23 mouse cellular contexts compared by ENCODE assay signal in genomic region chr11:3502459-3503072, GRCm38 (mm10). TPM values are rescaled to one million over a fixed set of nuclear protein-coding genes. Genes with fewer than 3 reads are reported as not detected.
DNase-seq lines count a peak whose midpoint lies in the region; ATAC-seq and TF ChIP-seq lines count a peak whose summit lies in the region.
"Had no signal": no experiment of that assay in that cellular context is flagged by ENCODE, and none has a peak within 500 bp of the region (broad histone marks: within the 10 kb centered on the region; RNA-seq: fewer than 3 reads in every experiment).

No protein-coding gene starts in this region.

- ATAC-seq in hindbrain, postnatal 0 days, result no peak
- ATAC-seq in hindbrain, embryonic 11.5 days (ENCODE audit: low FRiP score), result no peak
- ATAC-seq: activated CD4-positive, CD25-positive, alpha-beta regulatory T cell, adult 4 months; forebrain, embryonic 16.5 days; midbrain, embryonic 13.5 days had no signal

- WGBS in hindbrain, postnatal 0 days, result 78% methylated on average over 18 of the region's 18 CpGs
- WGBS in hindbrain, embryonic 11.5 days, result 81% methylated on average over 18 of the region's 18 CpGs
- WGBS in forebrain, embryonic 10.5 days, result 83% methylated on average over 18 of the region's 18 CpGs

- in situ Hi-C loops in ES-E14 (cut with MboI; ENCODE audit: low sequenced_read_pairs in 2 of 2, unreplicated experiment in 2 of 2), result no loop called here

- no peaks in the 10 kb centered on the region for H3K9me3 ChIP-seq in hindbrain, postnatal 0 days (ENCODE audit: low read length)
- H3K9me3 ChIP-seq in hindbrain, embryonic 11.5 days (ENCODE audit: control insufficient read depth, low read length), result no peaks in the 10 kb centered on the region
- no peaks in the 10 kb centered on the region for H3K9me3 ChIP-seq in ES-E14 (ENCODE audit: control insufficient read depth, insufficient read depth, low read depth, low read length)
- H3K9me3 ChIP-seq in forebrain, embryonic 10.5 days, result no peaks in the 10 kb centered on the region
- H3K9me3 ChIP-seq: embryonic facial prominence, embryonic 15.5 days; hindbrain, embryonic 15.5 days; lung, embryonic 15.5 days; megakaryocyte, embryonic 14.5 days; midbrain, embryonic 13.5 days had no signal

- no peaks in the 10 kb centered on the region for H3K4me1 ChIP-seq in hindbrain, postnatal 0 days (ENCODE audit: insufficient read depth, low read length)
- no peaks in the 10 kb centered on the region for H3K4me1 ChIP-seq in hindbrain, embryonic 11.5 days (replicated peaks; ENCODE audit: control insufficient read depth, insufficient read depth, low read length)
- H3K4me1 ChIP-seq in ES-E14 (ENCODE audit: control insufficient read depth in 2 of 2, insufficient read depth in 2 of 2, low read length in 2 of 2, poor library complexity in 1 of 2), result peaks cover 0 to 5% of the 10 kb centered on the region in 2 experiments; a peak in 1 of 4 replicates
- H3K4me1 ChIP-seq in cortical plate, adult 2 months (ENCODE audit: control insufficient read depth, insufficient read depth, low read length), result no peaks in the 10 kb centered on the region
- H3K4me1 ChIP-seq in forebrain, embryonic 10.5 days, result no peaks in the 10 kb centered on the region
- H3K4me1 ChIP-seq: embryonic facial prominence, embryonic 15.5 days; midbrain, embryonic 13.5 days had no signal

- no peak for DNase-seq in hindbrain, postnatal 0 days (ENCODE audit: low spot score)
- DNase-seq in hindbrain, embryonic 11.5 days (ENCODE audit: low spot score), result no peak
- no peak for DNase-seq in ES-E14 (ENCODE audit: low read depth, low spot score)
- DNase-seq in cerebellum, adult 9-10 months, result peak; percentile 68
- no peak for DNase-seq in forebrain, embryonic 10.5 days (ENCODE audit: extremely low spot score, low spot score)
- DNase-seq in layer of hippocampus, adult 11-12 months (ENCODE audit: low spot score), result no peak
- DNase-seq: adrenal gland, adult 8-10 months; gastrocnemius, postnatal 14 days; layer of hippocampus, adult 9-11 months; lung, postnatal 36 days; thymus, postnatal 25 days had no signal

- no peak overlapping the region for H3K27ac ChIP-seq in hindbrain, postnatal 0 days
- H3K27ac ChIP-seq in hindbrain, embryonic 11.5 days (ENCODE audit: low read depth, low read length), result no peak overlapping the region
- no peak overlapping the region for H3K27ac ChIP-seq in ES-E14 (ENCODE audit: insufficient read depth, low read depth, low read length, poor library complexity, severe bottlenecking)
- no peak overlapping the region for H3K27ac ChIP-seq in cortical plate, adult 2 months (ENCODE audit: insufficient read depth, low read length)
- H3K27ac ChIP-seq in forebrain, embryonic 10.5 days, result no peak overlapping the region
- H3K27ac ChIP-seq: embryonic facial prominence, embryonic 15.5 days; hindbrain, embryonic 15.5 days; left cerebral cortex, adult 2 months; liver, embryonic 14.5 days; lung, embryonic 15.5 days; midbrain, embryonic 13.5 days; stomach, postnatal 0 days had no signal

- no peaks in the 10 kb centered on the region for H3K27me3 ChIP-seq in hindbrain, postnatal 0 days (ENCODE audit: insufficient read depth, low read length)
- H3K27me3 ChIP-seq in hindbrain, embryonic 11.5 days (ENCODE audit: control insufficient read depth, insufficient read depth, low read length), result no peaks in the 10 kb centered on the region
- H3K27me3 ChIP-seq in forebrain, embryonic 10.5 days (ENCODE audit: poor library complexity, severe bottlenecking), result peaks cover 10% of the 10 kb centered on the region; the same call in 1 of the 2 replicates
- H3K27me3 ChIP-seq: embryonic facial prominence, embryonic 15.5 days; hindbrain, embryonic 15.5 days; lung, embryonic 15.5 days had no signal

- TF ChIP-seq CTCF in hindbrain, postnatal 0 days (IDR thresholded peaks at IDR 0.05; ENCODE audit: low read depth), result no peak
- TF ChIP-seq CTCF in cortical plate, adult 2 months (IDR thresholded peaks at IDR 0.05; ENCODE audit: extremely low read depth, insufficient read depth, low read length), result no peak

- TF ChIP-seq POLR2A in cortical plate, adult 2 months (IDR thresholded peaks at IDR 0.05; ENCODE audit: extremely low read depth, insufficient read depth, low read length), result no peak

- no peaks in the 10 kb centered on the region; the same call in 1 of the 2 replicates for H3K36me3 ChIP-seq in hindbrain, postnatal 0 days (ENCODE audit: insufficient read depth, low read length)
- H3K36me3 ChIP-seq in hindbrain, embryonic 11.5 days (ENCODE audit: control insufficient read depth, insufficient read depth, low read length), result no peaks in the 10 kb centered on the region
- no peaks in the 10 kb centered on the region for H3K36me3 ChIP-seq in ES-E14 (ENCODE audit: control insufficient read depth, insufficient read depth, low read length, poor library complexity, severe bottlenecking)
- H3K36me3 ChIP-seq in forebrain, embryonic 10.5 days (replicated peaks), result no peaks in the 10 kb centered on the region
- H3K36me3 ChIP-seq: embryonic facial prominence, embryonic 15.5 days; hindbrain, embryonic 15.5 days; lung, embryonic 15.5 days; midbrain, embryonic 13.5 days had no signal

- H3K4me2 ChIP-seq in hindbrain, postnatal 0 days (ENCODE audit: low read depth, low read length), result 0 out of 2 replicates have a peak overlapping the region, but pooled peaks have one; percentile 7
- no peak overlapping the region for H3K4me2 ChIP-seq in hindbrain, embryonic 11.5 days (replicated peaks; ENCODE audit: low read depth, low read length)
- H3K4me2 ChIP-seq: embryonic facial prominence, embryonic 15.5 days; hindbrain, embryonic 15.5 days; lung, embryonic 15.5 days; midbrain, embryonic 13.5 days had no signal

- H3K9ac ChIP-seq in hindbrain, postnatal 0 days (replicated peaks; ENCODE audit: low read length), result no peak overlapping the region
- no peak overlapping the region for H3K9ac ChIP-seq in hindbrain, embryonic 11.5 days (ENCODE audit: low read depth, low read length)
- H3K9ac ChIP-seq in ES-E14 (ENCODE audit: insufficient read depth, low read depth, low read length, poor library complexity, severe bottlenecking), result peak overlapping the region; percentile 45; the same call in 1 of the 2 replicates
- H3K9ac ChIP-seq: embryonic facial prominence, embryonic 15.5 days; hindbrain, embryonic 15.5 days; liver, embryonic 14.5 days; lung, embryonic 15.5 days; midbrain, embryonic 13.5 days had no signal

- H3K4me3 ChIP-seq in hindbrain, postnatal 0 days (ENCODE audit: low read length), result no peak overlapping the region
- H3K4me3 ChIP-seq in hindbrain, embryonic 11.5 days (ENCODE audit: low read depth, low read length), result no peak overlapping the region
- H3K4me3 ChIP-seq in ES-E14 (ENCODE audit: insufficient read depth in 1 of 2, low read depth in 1 of 2, low read length in 2 of 2, poor library complexity in 1 of 2, severe bottlenecking in 1 of 2), result peak overlapping the region; percentile 54 to 56
- peak overlapping the region; percentile 81; the same call in 1 of the 2 replicates for H3K4me3 ChIP-seq in cortical plate, adult 2 months (ENCODE audit: insufficient read depth, low read length)
- no peak overlapping the region for H3K4me3 ChIP-seq in forebrain, embryonic 10.5 days
- H3K4me3 ChIP-seq: embryonic facial prominence, embryonic 15.5 days; hindbrain, embryonic 15.5 days; lung, embryonic 15.5 days; megakaryocyte, embryonic 14.5 days; midbrain, embryonic 13.5 days had no signal

TF ChIP-seq in ES-E14, 5 proteins besides CTCF, POLR2A, EP300 and RAD21 (continues in another document):
- TF ChIP-seq MAFK (IDR thresholded peaks at IDR 0.05; ENCODE audit: insufficient read depth, low read depth, low read length), result no peak
- no peak for TF ChIP-seq ZC3H11A (IDR thresholded peaks at IDR 0.05; ENCODE audit: borderline replicate concordance, low read depth, low read length)

RNA-seq across cellular contexts. Expression of gene Inpp5j, which starts 2.1 kb away (rescaled TPM):
- total RNA-seq in hindbrain, postnatal 0 days (2014; rRNA removed), result 9.4 and 11.7 TPM in 2 replicates
- polyA plus RNA-seq in hindbrain, postnatal 0 days (2015; fragmentation: Nextera tagmentation; extraction: Ambion mirVana), result 14.6 and 15.3 TPM in 2 replicates
- polyA plus RNA-seq in hindbrain, embryonic 11.5 days (2014; fragmentation: Nextera tagmentation; extraction: Ambion mirVana), result 0.09 and 0.29 TPM in 2 replicates
- 0.09 TPM in 1 of 2 replicates, not detected in the other for total RNA-seq in ES-E14 (2012; rRNA removed)
- 38.4 and 39.0 TPM in 2 replicates for polyA plus RNA-seq in cortical plate, adult 2 months (2012; rRNA removed)
- 0.20 and 0.21 TPM in 2 replicates for polyA plus RNA-seq in forebrain, embryonic 10.5 days (2016; fragmentation: Nextera tagmentation; extraction: Ambion mirVana)
- polyA plus RNA-seq: activated CD4-positive, CD25-positive, alpha-beta regulatory T cell, adult 4 months had no signal

RNA-seq across cellular contexts. Expression of gene Selenom, which starts 11.9 kb away (rescaled TPM):
- 321 and 384 TPM in 2 replicates for total RNA-seq in hindbrain, postnatal 0 days (2014; rRNA removed)
- 359 and 389 TPM in 2 replicates for polyA plus RNA-seq in hindbrain, postnatal 0 days (2015; fragmentation: Nextera tagmentation; extraction: Ambion mirVana)
- polyA plus RNA-seq in hindbrain, embryonic 11.5 days (2014; fragmentation: Nextera tagmentation; extraction: Ambion mirVana), result 66.5 and 67.4 TPM in 2 replicates
- total RNA-seq in ES-E14 (2012; rRNA removed), result 43.8 and 50.3 TPM in 2 replicates
- polyA plus RNA-seq in cortical plate, adult 2 months (2012; rRNA removed), result 243 and 244 TPM in 2 replicates
- 36.1 and 37.9 TPM in 2 replicates for polyA plus RNA-seq in forebrain, embryonic 10.5 days (2016; fragmentation: Nextera tagmentation; extraction: Ambion mirVana)

RNA-seq across cellular contexts. Expression of gene Pla2g3, which starts 14.5 kb away (rescaled TPM):
- total RNA-seq in hindbrain, postnatal 0 days (2014; rRNA removed), result 30.4 and 34.8 TPM in 2 replicates
- 18.5 and 21.2 TPM in 2 replicates for polyA plus RNA-seq in hindbrain, postnatal 0 days (2015; fragmentation: Nextera tagmentation; extraction: Ambion mirVana)
- 0.60 and 0.86 TPM in 2 replicates for polyA plus RNA-seq in hindbrain, embryonic 11.5 days (2014; fragmentation: Nextera tagmentation; extraction: Ambion mirVana)
- total RNA-seq in ES-E14 (2012; rRNA removed), result 0.16 TPM in 1 of 2 replicates, not detected in the other
- polyA plus RNA-seq in cortical plate, adult 2 months (2012; rRNA removed), result 2.6 and 2.9 TPM in 2 replicates
- 1.4 TPM in 2 replicates for polyA plus RNA-seq in forebrain, embryonic 10.5 days (2016; fragmentation: Nextera tagmentation; extraction: Ambion mirVana)
- total RNA-seq: heart, postnatal 25 days had no signal

RNA-seq across cellular contexts. Expression of gene Smtn, which starts 37.8 kb away (rescaled TPM):
- 7.7 and 10.0 TPM in 2 replicates for total RNA-seq in hindbrain, postnatal 0 days (2014; rRNA removed)
- 10.7 and 12.8 TPM in 2 replicates for polyA plus RNA-seq in hindbrain, postnatal 0 days (2015; fragmentation: Nextera tagmentation; extraction: Ambion mirVana)
- 27.0 and 27.5 TPM in 2 replicates for polyA plus RNA-seq in hindbrain, embryonic 11.5 days (2014; fragmentation: Nextera tagmentation; extraction: Ambion mirVana)
- 17.3 and 19.0 TPM in 2 replicates for total RNA-seq in ES-E14 (2012; rRNA removed)
- 4.9 and 5.4 TPM in 2 replicates for polyA plus RNA-seq in cortical plate, adult 2 months (2012; rRNA removed)
- 35.1 and 40.2 TPM in 2 replicates for polyA plus RNA-seq in forebrain, embryonic 10.5 days (2016; fragmentation: Nextera tagmentation; extraction: Ambion mirVana)

RNA-seq across cellular contexts. Expression of gene Rnf185, which starts 50.4 kb away (rescaled TPM):
- total RNA-seq in hindbrain, postnatal 0 days (2014; rRNA removed), result 36.1 and 40.2 TPM in 2 replicates
- 31.4 and 36.6 TPM in 2 replicates for polyA plus RNA-seq in hindbrain, postnatal 0 days (2015; fragmentation: Nextera tagmentation; extraction: Ambion mirVana)
- 51.4 and 52.3 TPM in 2 replicates for polyA plus RNA-seq in hindbrain, embryonic 11.5 days (2014; fragmentation: Nextera tagmentation; extraction: Ambion mirVana)
- 9.3 and 15.5 TPM in 2 replicates for total RNA-seq in ES-E14 (2012; rRNA removed)
- 28.7 and 29.3 TPM in 2 replicates for polyA plus RNA-seq in cortical plate, adult 2 months (2012; rRNA removed)
- 39.6 and 42.4 TPM in 2 replicates for polyA plus RNA-seq in forebrain, embryonic 10.5 days (2016; fragmentation: Nextera tagmentation; extraction: Ambion mirVana)

Comparison
In these comparisons a context has a peak if more than half of its experiments do, and no peak if none do; other contexts are left out.
1. RNA of gene Inpp5j, which starts 2.1 kb away (polyA plus RNA-seq): 38.4 to 39.0 TPM in cortical plate, adult 2 months and 14.6 to 15.3 TPM in hindbrain, postnatal 0 days; 0.20 to 0.21 TPM in forebrain, embryonic 10.5 days and 0.09 to 0.29 TPM in hindbrain, embryonic 11.5 days; every median in the first group is over 10 times any median in the second.
2. H3K4me3 ChIP-seq: peak in ES-E14 (2 of 2) and cortical plate, adult 2 months (single experiment); none in hindbrain, postnatal 0 days (single experiment), hindbrain, embryonic 11.5 days (single experiment) and forebrain, embryonic 10.5 days (single experiment).